Mouse (Mus musculus): ENCODE data around the gene Macrod2. TPM values are rescaled to one million over a fixed set of nuclear protein-coding genes. Genes with fewer than 3 reads are reported as not detected.

The Macrod2 gene
- total and polyA plus RNA-seq, 2 experiments = 2.0 to 3.3 TPM

- no peak for TF ChIP-seq CTCF (IDR thresholded peaks at IDR 0.05; ENCODE audit: low read depth, low read length)
- TF ChIP-seq POLR2A (IDR thresholded peaks at IDR 0.05; ENCODE audit: extremely low read depth, insufficient read depth, low read length) = no peak
- peaks cover 11% of the 10 kb centered on the region for H3K4me1 ChIP-seq (ENCODE audit: control insufficient read depth, insufficient read depth, low read length)
- 51% methylated on average over 7 of the region's 7 CpGs for WGBS
- no peaks in the 10 kb centered on the region for H3K27me3 ChIP-seq (ENCODE audit: control insufficient read depth, insufficient read depth, low read length)
- DNase-seq (ENCODE audit: extremely low read depth, low read depth, low spot score) = peak; percentile 59
- no peaks in the 10 kb centered on the region for H3K79me2 ChIP-seq (ENCODE audit: control insufficient read depth, insufficient read depth, low read length)
- H3K9ac ChIP-seq (ENCODE audit: low read depth, low read length) = no peak overlapping the region
- no peak overlapping the region for H3K4me3 ChIP-seq (ENCODE audit: insufficient read depth, low read depth, low read length)
- H3K36me3 ChIP-seq (ENCODE audit: control insufficient read depth, insufficient read depth, low read length) = no peaks in the 10 kb centered on the region
- H3K27ac ChIP-seq (replicated peaks; ENCODE audit: insufficient read depth, low read depth, low read length) = no peak overlapping the region
These were observed 891.1 kb downstream of the Macrod2 start for GRCm38 (mm10) chr2:141286110-141286747.

GRCm38 (mm10) chr2:141288494-141288893, 893.4 kb downstream of the Macrod2 start:
- no peak for TF ChIP-seq POLR2A (IDR thresholded peaks at IDR 0.05; ENCODE audit: extremely low read depth, insufficient read depth, low read length)
- DNase-seq (ENCODE audit: extremely low read depth, low read depth, low spot score) = peak; percentile 89
- H3K36me3 ChIP-seq (ENCODE audit: control insufficient read depth, insufficient read depth, low read length) = no peaks in the 10 kb centered on the region
- H3K79me2 ChIP-seq (ENCODE audit: control insufficient read depth, insufficient read depth, low read length) = no peaks in the 10 kb centered on the region
- H3K4me1 ChIP-seq (ENCODE audit: control insufficient read depth, insufficient read depth, low read length) = peaks cover 11% of the 10 kb centered on the region
- 28% methylated on average over 7 of the region's 7 CpGs for WGBS
- no peaks in the 10 kb centered on the region for H3K27me3 ChIP-seq (ENCODE audit: control insufficient read depth, insufficient read depth, low read length)
- no peak overlapping the region for H3K9ac ChIP-seq (ENCODE audit: low read depth, low read length)
- no peak overlapping the region for H3K4me3 ChIP-seq (ENCODE audit: insufficient read depth, low read depth, low read length)
- peak overlapping the region; percentile 38; the same call in 1 of the 2 replicates for H3K27ac ChIP-seq (replicated peaks; ENCODE audit: insufficient read depth, low read depth, low read length)

GRCm38 (mm10) chr2:141289059-141289713, 894.1 kb downstream of the Macrod2 start:
- peak; percentile 51 for DNase-seq (ENCODE audit: extremely low read depth, low read depth, low spot score)
- WGBS = 68% methylated on average over 2 of the region's 2 CpGs
- no peak overlapping the region for H3K4me3 ChIP-seq (ENCODE audit: insufficient read depth, low read depth, low read length)

DNA sequence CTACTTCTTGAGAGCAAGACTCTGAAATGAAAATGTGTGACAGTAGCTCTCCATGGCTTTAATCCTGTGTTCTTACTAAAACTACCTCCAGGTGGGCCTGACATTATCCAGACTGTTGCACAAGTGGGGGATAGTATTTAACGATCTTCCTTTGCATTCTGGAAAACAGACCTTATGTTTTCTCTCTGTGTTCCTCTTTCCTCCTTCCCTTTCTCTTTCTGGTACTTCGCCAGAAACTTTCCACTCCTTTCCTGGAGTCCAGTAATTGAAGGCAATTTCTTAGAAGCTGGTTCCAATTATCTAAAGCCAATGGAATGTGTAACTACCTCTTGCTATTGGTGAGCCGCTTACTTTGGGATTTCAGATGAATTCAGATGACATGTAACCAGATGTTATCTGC, 897.7 kb downstream of the Macrod2 start:
- WGBS = 79% methylated on average over 3 of the region's 3 CpGs
- H3K27ac ChIP-seq (replicated peaks; ENCODE audit: insufficient read depth, low read depth, low read length) = no peak overlapping the region
- no peaks in the 10 kb centered on the region for H3K27me3 ChIP-seq (ENCODE audit: control insufficient read depth, insufficient read depth, low read length)
- no peaks in the 10 kb centered on the region for H3K79me2 ChIP-seq (ENCODE audit: control insufficient read depth, insufficient read depth, low read length)
- no peaks in the 10 kb centered on the region for H3K36me3 ChIP-seq (ENCODE audit: control insufficient read depth, insufficient read depth, low read length)
- TF ChIP-seq CTCF (IDR thresholded peaks at IDR 0.05; ENCODE audit: low read depth, low read length) = no peak
- no peak for TF ChIP-seq POLR2A (IDR thresholded peaks at IDR 0.05; ENCODE audit: extremely low read depth, insufficient read depth, low read length)
- no peak for DNase-seq (ENCODE audit: extremely low read depth, low read depth, low spot score)
- H3K4me1 ChIP-seq (ENCODE audit: control insufficient read depth, insufficient read depth, low read length) = peaks cover 6% of the 10 kb centered on the region
- H3K4me3 ChIP-seq (ENCODE audit: insufficient read depth, low read depth, low read length) = no peak overlapping the region
- H3K9ac ChIP-seq (ENCODE audit: low read depth, low read length) = no peak overlapping the region

More at GRCm38 (mm10) chr2:141289059-141289713, 894.1 kb downstream of the Macrod2 start:
- peaks cover 11% of the 10 kb centered on the region for H3K4me1 ChIP-seq (ENCODE audit: control insufficient read depth, insufficient read depth, low read length)
- no peak overlapping the region for H3K27ac ChIP-seq (replicated peaks; ENCODE audit: insufficient read depth, low read depth, low read length)
- TF ChIP-seq POLR2A (IDR thresholded peaks at IDR 0.05; ENCODE audit: extremely low read depth, insufficient read depth, low read length) (no peak), CTCF (IDR thresholded peaks at IDR 0.05; ENCODE audit: low read depth, low read length) (no peak)
- H3K79me2 ChIP-seq (ENCODE audit: control insufficient read depth, insufficient read depth, low read length) = no peaks in the 10 kb centered on the region
- no peak overlapping the region for H3K9ac ChIP-seq (ENCODE audit: low read depth, low read length)
- H3K36me3 ChIP-seq (ENCODE audit: control insufficient read depth, insufficient read depth, low read length) = no peaks in the 10 kb centered on the region
- H3K27me3 ChIP-seq (ENCODE audit: control insufficient read depth, insufficient read depth, low read length) = no peaks in the 10 kb centered on the region

- no peak overlapping the region for H3K9ac ChIP-seq (ENCODE audit: low read depth, low read length)
- no peak for DNase-seq (ENCODE audit: extremely low read depth, low read depth, low spot score)
- TF ChIP-seq CTCF (IDR thresholded peaks at IDR 0.05; ENCODE audit: low read depth, low read length) (no peak), POLR2A (IDR thresholded peaks at IDR 0.05; ENCODE audit: extremely low read depth, insufficient read depth, low read length) (no peak)
- 79% methylated on average over 6 of the region's 6 CpGs for WGBS
- no peaks in the 10 kb centered on the region for H3K4me1 ChIP-seq (ENCODE audit: control insufficient read depth, insufficient read depth, low read length)
- no peak overlapping the region for H3K27ac ChIP-seq (replicated peaks; ENCODE audit: insufficient read depth, low read depth, low read length)
- H3K27me3 ChIP-seq (ENCODE audit: control insufficient read depth, insufficient read depth, low read length) = no peaks in the 10 kb centered on the region
- no peak overlapping the region for H3K4me3 ChIP-seq (ENCODE audit: insufficient read depth, low read depth, low read length)
- no peaks in the 10 kb centered on the region for H3K36me3 ChIP-seq (ENCODE audit: control insufficient read depth, insufficient read depth, low read length)
- H3K79me2 ChIP-seq (ENCODE audit: control insufficient read depth, insufficient read depth, low read length) = no peaks in the 10 kb centered on the region
These were observed 904.1 kb downstream of the Macrod2 start for GRCm38 (mm10) chr2:141299168-141299567.

DNA sequence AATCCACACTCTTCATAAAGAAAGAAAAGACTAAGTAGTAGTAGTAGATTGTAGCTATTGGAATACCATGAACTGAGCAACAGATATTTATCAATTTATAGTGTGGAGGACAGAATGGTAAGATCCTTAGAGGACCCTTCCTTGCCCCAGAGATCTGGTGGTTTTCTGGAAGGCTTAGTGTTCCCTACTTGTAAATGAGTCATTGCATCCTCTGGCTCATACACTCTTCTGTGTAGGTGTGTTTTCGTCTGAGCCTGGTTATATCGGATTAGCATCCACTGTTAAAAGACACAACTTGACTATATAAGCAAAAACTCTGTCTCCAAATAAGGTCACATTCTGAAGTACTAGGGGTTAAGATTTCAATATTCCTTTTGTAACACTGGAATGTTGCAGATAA, 905.9 kb downstream of the Macrod2 start:
- Histone ChIP-seq H3K4me3 (ENCODE audit: insufficient read depth, low read depth, low read length) (no peak overlapping the region), H3K27ac (replicated peaks; ENCODE audit: insufficient read depth, low read depth, low read length) (no peak overlapping the region), H3K4me1 (ENCODE audit: control insufficient read depth, insufficient read depth, low read length) (no peaks in the 10 kb centered on the region), H3K79me2 (ENCODE audit: control insufficient read depth, insufficient read depth, low read length) (no peaks in the 10 kb centered on the region), H3K9ac (ENCODE audit: low read depth, low read length) (no peak overlapping the region), H3K36me3 (ENCODE audit: control insufficient read depth, insufficient read depth, low read length) (no peaks in the 10 kb centered on the region), H3K27me3 (ENCODE audit: control insufficient read depth, insufficient read depth, low read length) (no peaks in the 10 kb centered on the region)
- WGBS = 89% methylated on average over 2 of the region's 2 CpGs
- DNase-seq (ENCODE audit: extremely low read depth, low read depth, low spot score) = no peak
- no peak for TF ChIP-seq POLR2A (IDR thresholded peaks at IDR 0.05; ENCODE audit: extremely low read depth, insufficient read depth, low read length)
- no peak for TF ChIP-seq CTCF (IDR thresholded peaks at IDR 0.05; ENCODE audit: low read depth, low read length)
